Mouse (Mus musculus) embryonic fibroblast, embryonic 13.5 days (primary cell): ENCODE measurements around the gene Acot8.

ENCODE experiments used
- CTCF ChIP-seq: IDR thresholded peaks from 2 replicates; pipeline ENCODE4 v1.5.1; 2011; ENCODE audit warnings: mild to moderate bottlenecking, control low read depth, low read length, moderate library complexity, borderline replicate concordance; ENCODE audit not compliant: insufficient read depth
- POLR2A ChIP-seq: IDR thresholded peaks from 2 replicates; pipeline ENCODE4 v1.6.1; 2011; ENCODE audit warnings: low read depth, mild to moderate bottlenecking, control low read depth, low read length, moderate library complexity

- TF ChIP-seq CTCF: no peak
- TF ChIP-seq POLR2A: no peak
These were observed 49.9 kb downstream of the Acot8 start for GRCm38 (mm10) chr2:164754800-164755199.
